Mouse (Mus musculus) regulatory T cell (primary cell): Measurements from ENCODE around the gene Sash1.

Source experiments
- in situ Hi-C: fragments of 300-600 bp; cut with MboI, MseI; formaldehyde crosslinking; loops from one replicate; pipeline ENCODE4 v1.15.1; 2025; ENCODE audit warnings: high pct_unique_total_duplicates

Sash1 gene

GRCm38 (mm10) chr10:8853326-8853725 lies 32.5 kb downstream of the Sash1 start:
- in situ Hi-C loops: no loop called here

- in situ Hi-C loops: no loop called here
Measured at GRCm38 (mm10) chr10:8851625-8852024, 34.2 kb downstream of the Sash1 start.

- in situ Hi-C loops: no loop called here
Measured at GRCm38 (mm10) chr10:8847974-8848373, 37.9 kb downstream of the Sash1 start.

- in situ Hi-C loops: no loop called here
Measured at GRCm38 (mm10) chr10:8846258-8846657, 39.6 kb downstream of the Sash1 start.

GRCm38 (mm10) chr10:8845230-8845770 lies 40.6 kb downstream of the Sash1 start:
- in situ Hi-C loops: no loop called here

GRCm38 (mm10) chr10:8839956-8840355 lies 45.9 kb downstream of the Sash1 start:
- in situ Hi-C loops: no loop called here

- in situ Hi-C loops: no loop called here
Measured at GRCm38 (mm10) chr10:8833816-8834464, 51.9 kb downstream of the Sash1 start.

- in situ Hi-C loops: no loop called here
Measured at GRCm38 (mm10) chr10:8826303-8826702, 59.6 kb downstream of the Sash1 start.

GRCm38 (mm10) chr10:8825874-8826273 lies 60.0 kb downstream of the Sash1 start:
- in situ Hi-C loops: no loop called here

- in situ Hi-C loops: no loop called here
Measured at GRCm38 (mm10) chr10:8818066-8818465, 67.8 kb downstream of the Sash1 start.

- in situ Hi-C loops: no loop called here
Measured at GRCm38 (mm10) chr10:8813984-8814578, 71.8 kb downstream of the Sash1 start.

- in situ Hi-C loops: no loop called here
Measured at GRCm38 (mm10) chr10:8813259-8813658, 72.6 kb downstream of the Sash1 start.

GRCm38 (mm10) chr10:8812807-8813206 lies 73.1 kb downstream of the Sash1 start:
- in situ Hi-C loops: no loop called here

- in situ Hi-C loops: no loop called here
Measured at GRCm38 (mm10) chr10:8811261-8812039, 74.4 kb downstream of the Sash1 start.

GRCm38 (mm10) chr10:8810496-8810895 lies 75.4 kb downstream of the Sash1 start:
- in situ Hi-C loops: no loop called here

- in situ Hi-C loops: no loop called here
Measured at GRCm38 (mm10) chr10:8808383-8808782, 77.5 kb downstream of the Sash1 start.

GRCm38 (mm10) chr10:8807581-8807980 lies 78.3 kb downstream of the Sash1 start:
- in situ Hi-C loops: no loop called here

GRCm38 (mm10) chr10:8805402-8805801 lies 80.5 kb downstream of the Sash1 start:
- in situ Hi-C loops: no loop called here

- in situ Hi-C loops: no loop called here
Measured at GRCm38 (mm10) chr10:8804292-8804691, 81.6 kb downstream of the Sash1 start.

GRCm38 (mm10) chr10:8801719-8802347 lies 84.0 kb downstream of the Sash1 start:
- in situ Hi-C loops: no loop called here

GRCm38 (mm10) chr10:8801139-8801613 lies 84.7 kb downstream of the Sash1 start:
- in situ Hi-C loops: no loop called here

GRCm38 (mm10) chr10:8797826-8798225 lies 88.0 kb downstream of the Sash1 start:
- in situ Hi-C loops: no loop called here
